Comparison of ENCODE assay signal across 8 mouse cellular contexts in the genomic region with DNA sequence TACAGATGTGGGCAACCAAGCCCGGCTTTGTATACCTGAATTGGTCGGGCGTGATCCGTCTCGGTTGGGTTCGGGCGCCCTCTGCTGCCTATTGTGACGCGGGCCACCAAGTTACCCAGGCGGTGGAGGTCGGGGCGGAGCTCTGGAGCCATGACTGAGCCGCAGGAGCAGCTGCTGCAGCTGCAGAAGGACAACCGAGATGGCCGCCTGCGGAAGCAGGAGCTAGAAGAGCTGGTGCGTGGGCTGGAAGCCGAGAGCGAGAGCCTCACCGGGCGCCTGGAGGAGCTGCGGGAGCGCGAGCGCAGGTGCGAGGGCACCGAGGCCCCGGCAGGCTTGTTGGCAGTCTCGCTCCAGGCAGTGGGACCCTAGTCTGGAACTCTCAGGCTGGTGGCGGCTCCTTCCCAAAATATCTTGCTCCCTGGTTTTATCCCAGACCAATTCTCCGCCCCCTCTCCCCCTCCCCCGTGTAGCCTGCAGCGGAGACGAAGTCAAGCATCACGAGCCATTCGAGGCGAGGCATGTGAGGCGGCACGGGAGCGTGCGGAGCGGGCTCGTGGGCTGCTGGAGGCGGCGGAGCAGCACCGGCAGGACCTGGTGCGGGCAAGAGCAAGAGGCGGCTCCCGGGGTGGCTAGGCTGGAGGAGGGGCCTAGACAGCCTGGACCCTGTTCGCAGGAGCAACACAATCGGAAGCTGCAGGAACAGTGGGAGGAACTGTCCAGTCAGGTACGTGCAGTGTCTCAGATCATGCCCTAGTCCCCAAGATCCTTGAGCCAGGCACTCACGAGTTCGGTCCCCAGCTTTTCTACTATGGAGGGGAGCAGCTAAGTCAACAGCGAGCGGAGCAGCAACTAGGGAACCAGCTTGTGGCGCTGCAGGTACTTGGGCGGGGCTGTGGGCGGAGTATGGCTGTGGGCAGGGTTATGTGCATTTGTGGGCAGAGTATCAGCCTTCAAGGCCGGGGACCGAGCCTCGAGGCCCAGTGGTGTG. TPM values are rescaled to one million over a fixed set of nuclear protein-coding genes. Genes with fewer than 3 reads are reported as not detected.
DNase-seq lines count a peak whose midpoint lies in the region; ATAC-seq and TF ChIP-seq lines count a peak whose summit lies in the region.

No protein-coding gene starts in this region.

- H3K27me3 ChIP-seq in E14TG2a.4 (ENCODE audit: insufficient read depth, low read length): peaks cover 20% of the 10 kb centered on the region
- peaks cover 34% of the 10 kb centered on the region for H3K27me3 ChIP-seq in forebrain, embryonic 13.5 days
- peaks cover 18% of the 10 kb centered on the region for H3K27me3 ChIP-seq in liver, postnatal 0 days (ENCODE audit: insufficient read depth, low read length)
- H3K27me3 ChIP-seq in neural tube, embryonic 14.5 days (ENCODE audit: control insufficient read depth, insufficient read depth, low read length): peaks cover 22% of the 10 kb centered on the region

- H3K27ac ChIP-seq in forebrain, embryonic 13.5 days: peak overlapping the region; percentile 62
- H3K27ac ChIP-seq in liver, postnatal 0 days (ENCODE audit: low read depth): no peak overlapping the region
- H3K27ac ChIP-seq in neural tube, embryonic 14.5 days (ENCODE audit: low read depth, low read length): peak overlapping the region; percentile 80

- TF ChIP-seq CTCF in E14TG2a.4 (conservative IDR thresholded peaks at IDR 0.05; ENCODE audit: low read length): peak; percentile 51
- peak; percentile 96 for TF ChIP-seq CTCF in liver, postnatal 0 days (IDR thresholded peaks at IDR 0.05; ENCODE audit: low read depth)

- peak; percentile 86 for DNase-seq in c-Kit-positive CD71-positive TER-119-positive erythroid progenitor cells, embryonic 14.5 days (ENCODE audit: low spot score)
- DNase-seq in heart, postnatal 10 days: peak; percentile 95 to 96
- peak; percentile 81 for DNase-seq in large intestine, adult 2 months (ENCODE audit: low read depth, low spot score)
- peak; percentile 94 for DNase-seq in liver, postnatal 0 days
- peak; percentile 96 for DNase-seq in testis, postnatal 10 days (ENCODE audit: low spot score)

- peak overlapping the region; percentile 90 for H3K4me2 ChIP-seq in forebrain, embryonic 13.5 days
- peak overlapping the region; percentile 95 for H3K4me2 ChIP-seq in liver, postnatal 0 days (ENCODE audit: low read depth, low read length)
- peak overlapping the region; percentile 80 for H3K4me2 ChIP-seq in neural tube, embryonic 14.5 days (ENCODE audit: low read depth, low read length)

- intact Hi-C loops in heart, postnatal 10 days (cut with DNase I): loop anchor here (1.0 to 10.0 kb wide), 3 partner anchors 67 to 382 kb away; a partner anchor contains a TSS

- no peak for TF ChIP-seq EP300 in liver, postnatal 0 days (IDR thresholded peaks at IDR 0.05; ENCODE audit: low read depth)

- H3K9ac ChIP-seq in forebrain, embryonic 13.5 days: peak overlapping the region; percentile 61
- peak overlapping the region; percentile 51 for H3K9ac ChIP-seq in liver, postnatal 0 days (replicated peaks)
- peak overlapping the region; percentile 54 for H3K9ac ChIP-seq in neural tube, embryonic 14.5 days (replicated peaks; ENCODE audit: low read depth, low read length)

- peak; percentile 88 for ATAC-seq in forebrain, embryonic 13.5 days
- peak; percentile 90 for ATAC-seq in liver, postnatal 0 days
- peak; percentile 88 for ATAC-seq in neural tube, embryonic 14.5 days (ENCODE audit: low read depth)

- H3K36me3 ChIP-seq in E14TG2a.4 (ENCODE audit: insufficient read depth, low read length): peaks cover 31% of the 10 kb centered on the region
- H3K36me3 ChIP-seq in forebrain, embryonic 13.5 days (ENCODE audit: poor library complexity, severe bottlenecking): peaks cover 27% of the 10 kb centered on the region
- H3K36me3 ChIP-seq in liver, postnatal 0 days (replicated peaks; ENCODE audit: insufficient read depth, low read length): peaks cover 4% of the 10 kb centered on the region; the same call in 1 of the 2 replicates
- peaks cover 15% of the 10 kb centered on the region for H3K36me3 ChIP-seq in neural tube, embryonic 14.5 days (ENCODE audit: control insufficient read depth, insufficient read depth, low read length)

- under 1% methylated on average over 61 of the region's 62 CpGs for WGBS in forebrain, embryonic 13.5 days
- 1% methylated on average over 62 of the region's 62 CpGs for WGBS in large intestine, adult 2 months
- WGBS in liver, postnatal 0 days (ENCODE audit: insufficient replicate concordance): under 1% methylated on average over 60 of the region's 62 CpGs
- WGBS in neural tube, embryonic 14.5 days: under 1% methylated on average over 59 of the region's 62 CpGs

- H3K4me1 ChIP-seq in E14TG2a.4 (replicated peaks; ENCODE audit: low read depth, low read length): peaks cover 50% of the 10 kb centered on the region
- H3K4me1 ChIP-seq in forebrain, embryonic 13.5 days: peaks cover 23% of the 10 kb centered on the region
- H3K4me1 ChIP-seq in liver, postnatal 0 days (ENCODE audit: insufficient read depth): peaks cover 18% of the 10 kb centered on the region
- H3K4me1 ChIP-seq in neural tube, embryonic 14.5 days (ENCODE audit: control insufficient read depth, insufficient read depth, low read length): peaks cover 19% of the 10 kb centered on the region

- no peaks in the 10 kb centered on the region for H3K9me3 ChIP-seq in E14TG2a.4 (ENCODE audit: low read length)
- no peaks in the 10 kb centered on the region for H3K9me3 ChIP-seq in forebrain, embryonic 13.5 days (replicated peaks)
- H3K9me3 ChIP-seq in liver, postnatal 0 days (ENCODE audit: low read length): no peaks in the 10 kb centered on the region
- no peaks in the 10 kb centered on the region for H3K9me3 ChIP-seq in neural tube, embryonic 14.5 days (ENCODE audit: control insufficient read depth, low read length)

- H3K4me3 ChIP-seq in E14TG2a.4 (replicated peaks; ENCODE audit: low read length): peak overlapping the region; percentile 88
- H3K4me3 ChIP-seq in forebrain, embryonic 13.5 days: peak overlapping the region; percentile 49
- H3K4me3 ChIP-seq in liver, postnatal 0 days (ENCODE audit: low read depth, low read length): peak overlapping the region; percentile 58
- H3K4me3 ChIP-seq in neural tube, embryonic 14.5 days (ENCODE audit: low read depth, low read length): peak overlapping the region; percentile 38

RNA-seq across cellular contexts. Expression of a gene that starts 0.6 kb away (rescaled TPM):
- polyA plus RNA-seq in forebrain, embryonic 13.5 days (2015; fragmentation: Nextera tagmentation; extraction: Ambion mirVana): 14.2 and 15.4 TPM in 2 replicates
- 1 to 10 TPM; 5.0 to 5.5 TPM for total RNA-seq in heart, postnatal 10 days (2021)
- 5.3 and 7.3 TPM in 2 replicates for polyA plus RNA-seq in large intestine, adult 2 months (2012; rRNA removed)
- 1.6 and 2.7 TPM in 2 replicates for polyA plus RNA-seq in liver, postnatal 0 days (2015; fragmentation: Nextera tagmentation; extraction: Ambion mirVana)
- polyA plus RNA-seq in neural tube, embryonic 14.5 days (2014; fragmentation: Nextera tagmentation; extraction: Ambion mirVana): 37.7 and 55.7 TPM in 2 replicates

RNA-seq across cellular contexts. Expression of a gene that starts 43.1 kb away (rescaled TPM):
- polyA plus RNA-seq in forebrain, embryonic 13.5 days (2015; fragmentation: Nextera tagmentation; extraction: Ambion mirVana): 7.2 and 9.0 TPM in 2 replicates
- total RNA-seq in heart, postnatal 10 days (2021): 1 to 10 TPM; 3.7 to 4.1 TPM
- 1.5 and 2.4 TPM in 2 replicates for polyA plus RNA-seq in large intestine, adult 2 months (2012; rRNA removed)
- 1.4 and 1.6 TPM in 2 replicates for polyA plus RNA-seq in liver, postnatal 0 days (2015; fragmentation: Nextera tagmentation; extraction: Ambion mirVana)
- polyA plus RNA-seq in neural tube, embryonic 14.5 days (2014; fragmentation: Nextera tagmentation; extraction: Ambion mirVana): 4.8 and 6.7 TPM in 2 replicates

RNA-seq across cellular contexts. Expression of a gene that starts 54.7 kb away (rescaled TPM):
- polyA plus RNA-seq in forebrain, embryonic 13.5 days (2015; fragmentation: Nextera tagmentation; extraction: Ambion mirVana): 0.36 and 0.48 TPM in 2 replicates
- total RNA-seq in heart, postnatal 10 days (2021): 1 to 10 TPM; 2.8 to 3.0 TPM
- polyA plus RNA-seq in large intestine, adult 2 months (2012; rRNA removed): 0.15 and 0.19 TPM in 2 replicates
- polyA plus RNA-seq in liver, postnatal 0 days (2015; fragmentation: Nextera tagmentation; extraction: Ambion mirVana): 306 and 316 TPM in 2 replicates
- 0.83 and 2.3 TPM in 2 replicates for polyA plus RNA-seq in neural tube, embryonic 14.5 days (2014; fragmentation: Nextera tagmentation; extraction: Ambion mirVana)

Comparison
In these comparisons a context has a peak if more than half of its experiments do, and no peak if none do; other contexts are left out.
1. H3K4me3 ChIP-seq: peak in every context shown above with its lines; median percentile 88 in E14TG2a.4; 58 in liver, postnatal 0 days; 49 in forebrain, embryonic 13.5 days; 38 in neural tube, embryonic 14.5 days.
2. RNA of a gene that starts 54.7 kb away (polyA plus RNA-seq): 306 to 316 TPM in liver, postnatal 0 days; 0.83 to 2.3 TPM in neural tube, embryonic 14.5 days, 0.36 to 0.48 TPM in forebrain, embryonic 13.5 days and 0.15 to 0.19 TPM in large intestine, adult 2 months; every median in the first group is over 10 times any median in the second.
3. Peak in every context shown above with its lines, with median percentiles within 50 percentile points of each other: DNase-seq, ATAC-seq, H3K4me2 ChIP-seq and H3K9ac ChIP-seq.